Mouse (Mus musculus): ENCODE measurements at regions not wholly inside any gene's neighbourhood (a gene's known extent, or its start where the extent isn't known, plus 50 kb on each side); places are given as distances from the start of the nearest gene placed in this dataset.

DNA sequence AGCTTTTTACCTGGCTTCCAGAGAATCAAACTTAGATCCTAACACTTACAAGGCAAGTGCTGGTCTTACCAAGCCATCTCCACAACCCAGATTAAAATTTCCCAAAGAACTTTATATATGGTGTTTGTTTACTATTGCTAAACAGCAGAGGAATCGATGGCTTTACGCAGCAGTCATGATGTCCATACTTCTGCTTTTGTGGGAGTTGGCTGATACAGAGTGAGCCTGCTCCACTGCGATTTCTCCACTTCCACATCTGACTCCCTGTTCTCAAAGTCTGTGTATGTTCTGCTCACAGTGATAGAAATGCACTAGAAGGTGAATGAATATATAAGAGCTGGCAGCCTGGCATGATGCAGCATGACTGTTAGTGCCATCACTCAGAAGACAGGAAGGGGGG is 231.1 kb downstream of the Nr2f2 start:
- Histone ChIP-seq H3K4me3 (ENCODE audit: insufficient read depth, low read length) (no peak overlapping the region), H3K4me1 (ENCODE audit: control insufficient read depth, insufficient read depth, low read length) (no peaks in the 10 kb centered on the region), H3K27ac (ENCODE audit: insufficient read depth, low read length) (no peak overlapping the region)
- TF ChIP-seq POLR2A (IDR thresholded peaks at IDR 0.05; ENCODE audit: extremely low read depth, insufficient read depth, low read length), result no peak
- TF ChIP-seq CTCF (IDR thresholded peaks at IDR 0.05; ENCODE audit: extremely low read depth, insufficient read depth, low read length), result no peak

DNA sequence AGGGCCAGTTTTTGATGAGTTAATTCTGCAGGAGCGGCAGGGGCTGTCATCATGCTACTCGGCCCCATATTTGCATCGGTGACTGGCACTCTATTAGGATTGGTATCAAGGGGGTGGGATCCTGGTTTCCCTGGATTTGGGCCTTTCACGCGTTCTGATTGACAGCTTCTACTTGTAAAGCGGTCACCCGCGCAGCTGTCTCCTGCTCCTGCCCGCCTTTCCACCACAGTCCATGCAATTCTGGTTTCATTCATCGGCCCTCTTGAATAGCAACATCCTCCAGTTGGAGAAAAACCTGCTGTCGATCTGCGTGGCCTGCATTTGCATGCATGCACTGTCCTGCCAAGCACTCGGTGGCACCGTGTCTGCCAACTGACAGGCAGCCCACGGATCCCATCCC is 236.6 kb downstream of the Nr2f2 start:
- no peaks in the 10 kb centered on the region for H3K4me1 ChIP-seq (ENCODE audit: control insufficient read depth, insufficient read depth, low read length)
- H3K27ac ChIP-seq (ENCODE audit: insufficient read depth, low read length), result no peak overlapping the region
- H3K4me3 ChIP-seq (ENCODE audit: insufficient read depth, low read length), result no peak overlapping the region
- TF ChIP-seq CTCF (IDR thresholded peaks at IDR 0.05; ENCODE audit: extremely low read depth, insufficient read depth, low read length), result no peak
- TF ChIP-seq POLR2A (IDR thresholded peaks at IDR 0.05; ENCODE audit: extremely low read depth, insufficient read depth, low read length), result no peak

DNA sequence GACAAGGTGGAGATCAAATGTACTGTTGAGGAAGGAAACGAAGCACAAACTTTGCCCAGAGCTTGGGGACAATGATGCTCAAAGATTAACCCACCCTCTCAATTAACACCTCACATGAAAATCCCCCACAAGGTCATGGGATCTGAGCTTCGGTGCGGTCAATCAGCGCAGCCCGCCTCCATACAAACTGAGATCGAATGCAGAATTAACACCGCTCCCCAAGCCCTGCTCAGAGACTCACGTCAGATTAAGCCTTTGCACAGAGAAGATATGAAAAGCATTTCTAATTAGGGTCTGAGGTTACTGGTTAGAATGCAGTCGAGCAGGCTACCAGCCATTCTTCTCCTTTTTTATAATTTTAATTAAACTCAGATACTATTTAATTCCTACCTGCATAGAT is 243.7 kb downstream of the Nr2f2 start:
- Histone ChIP-seq H3K4me3 (ENCODE audit: insufficient read depth, low read length) (no peak overlapping the region), H3K27ac (ENCODE audit: insufficient read depth, low read length) (no peak overlapping the region), H3K4me1 (ENCODE audit: control insufficient read depth, insufficient read depth, low read length) (no peaks in the 10 kb centered on the region)
- no peak for TF ChIP-seq CTCF (IDR thresholded peaks at IDR 0.05; ENCODE audit: extremely low read depth, insufficient read depth, low read length)
- TF ChIP-seq POLR2A (IDR thresholded peaks at IDR 0.05; ENCODE audit: extremely low read depth, insufficient read depth, low read length), result no peak

DNA sequence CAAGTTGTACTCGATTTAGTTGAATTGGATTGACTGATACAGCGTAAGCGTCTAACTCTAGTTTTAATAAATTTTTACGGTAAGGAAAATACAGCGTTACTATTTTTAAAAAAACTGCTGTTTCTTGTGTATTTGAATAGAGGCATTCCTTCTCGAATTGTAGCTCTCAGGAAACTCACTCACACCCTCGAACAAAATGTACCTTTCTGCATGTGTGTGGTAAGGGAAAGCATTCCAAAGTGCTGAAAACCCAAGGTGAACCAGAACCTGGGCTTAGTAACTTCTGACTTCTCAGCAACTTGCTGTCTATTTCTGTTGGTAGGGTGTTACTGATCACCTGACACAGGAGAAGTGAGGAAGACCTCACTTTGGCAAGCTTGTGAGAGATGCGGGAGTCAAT is 247.0 kb downstream of the Nr2f2 start:
- Histone ChIP-seq H3K27ac (ENCODE audit: insufficient read depth, low read length) (no peak overlapping the region), H3K4me1 (ENCODE audit: control insufficient read depth, insufficient read depth, low read length) (no peaks in the 10 kb centered on the region), H3K4me3 (ENCODE audit: insufficient read depth, low read length) (no peak overlapping the region)
- TF ChIP-seq CTCF (IDR thresholded peaks at IDR 0.05; ENCODE audit: extremely low read depth, insufficient read depth, low read length), result no peak
- TF ChIP-seq POLR2A (IDR thresholded peaks at IDR 0.05; ENCODE audit: extremely low read depth, insufficient read depth, low read length), result no peak

DNA sequence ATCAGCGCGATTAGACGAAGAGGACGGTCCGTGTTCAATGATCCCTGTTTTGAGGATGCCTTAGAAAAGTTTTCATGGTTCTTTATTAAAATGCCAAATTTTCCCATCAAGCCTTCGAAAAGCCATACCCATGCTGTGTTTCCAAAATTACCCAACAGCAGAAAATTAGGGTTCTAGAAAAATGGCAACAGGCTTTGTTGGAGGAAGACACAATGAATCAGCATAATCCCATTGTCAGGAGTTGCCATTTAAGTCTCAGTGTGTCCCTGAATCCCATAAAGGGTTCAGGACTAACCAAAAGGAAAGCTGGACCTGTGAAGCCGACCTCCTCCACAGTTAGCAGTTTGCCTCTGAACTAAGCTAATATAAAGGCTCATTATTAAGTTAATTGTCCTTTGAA is 247.6 kb downstream of the Nr2f2 start:
- Histone ChIP-seq H3K27ac (ENCODE audit: insufficient read depth, low read length) (no peak overlapping the region), H3K4me3 (ENCODE audit: insufficient read depth, low read length) (no peak overlapping the region), H3K4me1 (ENCODE audit: control insufficient read depth, insufficient read depth, low read length) (no peaks in the 10 kb centered on the region)
- TF ChIP-seq CTCF (IDR thresholded peaks at IDR 0.05; ENCODE audit: extremely low read depth, insufficient read depth, low read length) (no peak), POLR2A (IDR thresholded peaks at IDR 0.05; ENCODE audit: extremely low read depth, insufficient read depth, low read length) (no peak)

DNA sequence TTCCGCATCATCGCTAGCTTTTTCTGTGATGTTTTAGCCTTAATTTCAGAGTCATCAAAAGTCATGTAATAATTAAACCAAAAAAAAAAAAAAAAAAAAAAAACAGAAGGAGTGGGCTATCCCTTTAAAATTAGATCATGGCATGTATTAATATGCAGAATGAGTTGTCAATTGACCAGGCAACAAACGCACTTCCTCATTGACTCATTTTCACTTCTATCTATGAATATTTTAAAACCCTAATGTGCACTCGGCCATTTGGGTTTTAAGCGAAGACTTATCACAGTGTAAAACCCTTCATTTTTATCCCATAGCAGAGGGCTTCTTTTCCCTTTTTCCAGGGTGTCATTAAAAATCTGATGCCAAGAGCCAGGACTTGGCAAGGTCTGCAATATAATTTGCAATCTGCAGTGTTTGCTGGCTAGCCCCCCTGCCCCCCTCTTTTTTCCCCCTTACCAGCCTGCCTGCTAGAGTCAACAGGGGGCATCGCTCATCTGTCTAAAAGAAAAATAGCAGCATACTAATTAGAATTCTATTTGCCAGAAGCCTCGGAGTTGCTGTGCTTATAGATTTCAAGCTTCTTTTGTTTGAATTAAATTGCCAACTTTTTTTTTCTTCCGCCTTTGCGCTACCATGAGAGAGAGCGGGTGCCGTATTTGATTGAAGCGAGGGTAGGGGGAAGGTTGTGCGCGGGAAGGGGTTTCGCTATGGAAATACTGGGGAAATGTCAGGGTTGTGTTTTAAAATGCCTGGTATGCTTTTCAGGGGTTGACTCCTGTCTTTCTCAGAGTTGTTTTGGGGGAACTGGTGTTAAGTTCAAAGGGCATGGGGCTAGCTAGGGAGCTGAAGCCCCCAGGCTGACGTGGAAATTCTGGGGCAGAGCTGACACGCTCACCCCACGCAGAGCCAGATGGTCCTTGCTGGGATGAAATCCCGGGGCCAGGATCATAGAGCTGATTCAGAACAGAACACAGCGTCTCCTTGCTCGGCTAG is 248.3 kb downstream of the Nr2f2 start:
- no peaks in the 10 kb centered on the region for H3K4me1 ChIP-seq (ENCODE audit: control insufficient read depth, insufficient read depth, low read length)
- H3K4me3 ChIP-seq (ENCODE audit: insufficient read depth, low read length), result peak overlapping the region; percentile 19; the same call in 1 of the 2 replicates
- TF ChIP-seq CTCF (IDR thresholded peaks at IDR 0.05; ENCODE audit: extremely low read depth, insufficient read depth, low read length), result no peak
- TF ChIP-seq POLR2A (IDR thresholded peaks at IDR 0.05; ENCODE audit: extremely low read depth, insufficient read depth, low read length), result no peak
- H3K27ac ChIP-seq (ENCODE audit: insufficient read depth, low read length), result no peak overlapping the region

DNA sequence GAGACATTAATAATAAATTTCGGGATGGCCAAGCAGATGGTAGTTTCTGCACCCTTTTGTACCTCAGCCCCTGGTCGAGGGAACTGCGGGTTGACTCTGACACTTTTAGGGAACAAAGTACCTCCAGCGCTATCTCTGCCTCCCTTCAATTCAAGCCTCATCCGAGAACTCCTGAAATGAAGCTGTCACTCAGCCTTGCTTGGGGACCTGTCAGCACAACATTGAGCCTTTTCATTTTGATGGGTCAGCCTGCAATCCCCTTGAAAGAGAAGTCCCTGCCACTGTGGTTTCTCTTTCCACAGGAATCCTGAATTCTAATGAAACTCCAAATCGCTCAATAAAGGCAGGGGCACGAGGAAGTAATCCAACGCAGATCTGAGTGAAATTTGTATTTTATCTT is 257.5 kb downstream of the Nr2f2 start:
- no peaks in the 10 kb centered on the region for H3K4me1 ChIP-seq (ENCODE audit: control insufficient read depth, insufficient read depth, low read length)
- no peak overlapping the region for H3K4me3 ChIP-seq (ENCODE audit: insufficient read depth, low read length)
- TF ChIP-seq CTCF (IDR thresholded peaks at IDR 0.05; ENCODE audit: extremely low read depth, insufficient read depth, low read length), result no peak
- TF ChIP-seq POLR2A (IDR thresholded peaks at IDR 0.05; ENCODE audit: extremely low read depth, insufficient read depth, low read length), result no peak
- no peak overlapping the region for H3K27ac ChIP-seq (ENCODE audit: insufficient read depth, low read length)

DNA sequence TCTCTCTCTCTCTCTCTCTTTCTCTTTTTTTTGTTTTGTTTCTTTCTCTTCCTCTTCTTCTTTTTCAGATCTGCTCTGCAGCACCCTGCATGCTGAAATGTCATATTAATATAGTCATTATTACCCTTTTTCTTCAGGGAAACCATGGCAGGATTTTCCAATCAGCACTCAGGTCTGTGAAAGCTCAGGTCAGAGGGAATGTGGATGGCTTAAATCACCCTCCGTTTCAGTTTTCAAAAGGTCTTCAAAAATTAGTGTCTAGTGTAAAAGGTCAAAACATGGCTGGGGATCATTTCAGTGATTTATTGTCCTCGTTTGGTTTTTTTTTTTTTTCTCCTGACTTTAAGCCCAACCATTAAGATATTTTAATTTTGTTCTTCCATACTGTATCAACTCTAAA is 261.5 kb downstream of the Nr2f2 start:
- H3K27ac ChIP-seq (ENCODE audit: insufficient read depth, low read length), result no peak overlapping the region
- H3K4me3 ChIP-seq (ENCODE audit: insufficient read depth, low read length), result no peak overlapping the region
- H3K4me1 ChIP-seq (ENCODE audit: control insufficient read depth, insufficient read depth, low read length), result no peaks in the 10 kb centered on the region
- no peak for TF ChIP-seq CTCF (IDR thresholded peaks at IDR 0.05; ENCODE audit: extremely low read depth, insufficient read depth, low read length)
- no peak for TF ChIP-seq POLR2A (IDR thresholded peaks at IDR 0.05; ENCODE audit: extremely low read depth, insufficient read depth, low read length)

DNA sequence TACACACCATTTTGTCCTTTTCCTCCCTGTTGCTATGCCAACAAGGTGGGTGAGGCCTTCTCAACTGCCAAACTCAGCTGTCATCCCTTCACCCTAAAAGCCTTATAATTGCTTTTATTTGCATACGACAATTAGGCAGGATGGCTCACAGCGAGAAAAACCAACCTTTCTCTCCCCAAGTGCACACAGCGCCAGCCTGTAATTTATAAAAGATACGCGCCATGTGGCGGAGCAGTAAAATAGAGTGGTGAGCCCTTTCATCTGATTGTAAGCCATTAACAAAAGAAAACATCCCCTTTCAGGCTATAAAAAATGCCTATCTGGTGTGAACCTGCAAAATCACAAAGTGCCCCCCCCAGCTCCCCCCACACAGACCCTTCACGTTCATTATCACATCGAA is 262.0 kb downstream of the Nr2f2 start:
- Histone ChIP-seq H3K4me1 (ENCODE audit: control insufficient read depth, insufficient read depth, low read length) (no peaks in the 10 kb centered on the region), H3K4me3 (ENCODE audit: insufficient read depth, low read length) (no peak overlapping the region), H3K27ac (ENCODE audit: insufficient read depth, low read length) (no peak overlapping the region)
- no peak for TF ChIP-seq CTCF (IDR thresholded peaks at IDR 0.05; ENCODE audit: extremely low read depth, insufficient read depth, low read length)
- no peak for TF ChIP-seq POLR2A (IDR thresholded peaks at IDR 0.05; ENCODE audit: extremely low read depth, insufficient read depth, low read length)

DNA sequence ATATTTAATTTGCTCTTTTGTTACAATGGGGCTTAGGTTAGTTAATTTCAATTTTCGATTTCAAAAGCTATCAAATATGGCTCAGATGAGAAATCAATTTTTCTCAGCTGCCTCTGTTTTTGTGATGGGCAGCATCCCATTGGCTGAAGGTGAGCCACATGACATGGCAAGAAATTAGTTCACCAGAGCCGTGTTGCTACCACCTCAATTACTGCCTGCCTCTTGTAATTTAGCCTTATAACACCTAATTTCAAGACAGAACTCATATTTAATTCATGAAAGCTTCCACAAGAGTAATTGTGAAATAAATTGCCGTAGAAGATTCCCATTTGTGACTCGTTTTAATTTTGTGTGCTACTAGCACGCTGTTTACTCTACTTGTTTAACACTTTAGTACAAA is 262.9 kb downstream of the Nr2f2 start:
- Histone ChIP-seq H3K4me3 (ENCODE audit: insufficient read depth, low read length) (no peak overlapping the region), H3K27ac (ENCODE audit: insufficient read depth, low read length) (no peak overlapping the region), H3K4me1 (ENCODE audit: control insufficient read depth, insufficient read depth, low read length) (no peaks in the 10 kb centered on the region)
- TF ChIP-seq CTCF (IDR thresholded peaks at IDR 0.05; ENCODE audit: extremely low read depth, insufficient read depth, low read length) (no peak), POLR2A (IDR thresholded peaks at IDR 0.05; ENCODE audit: extremely low read depth, insufficient read depth, low read length) (no peak)

Data from cortical plate, adult 2 months (tissue).